Mouse (Mus musculus) thymus, adult 2 months (tissue): ENCODE results near the gene Fndc3b. TPM values are rescaled to one million over a fixed set of nuclear protein-coding genes. Genes with fewer than 3 reads are reported as not detected.

Experiments
- DNase-seq: peaks from one replicate; pipeline ENCODE4 v3.0.0; 2021
- H3K27ac ChIP-seq: fragments of 200-500 bp; 2 replicates; pipeline ENCODE4 v1.5.1; 2012; ENCODE audit warnings: low read length, control low read depth; ENCODE audit not compliant: control insufficient read depth, insufficient read depth
- H3K27me3 ChIP-seq: fragments of 200-500 bp; 2 replicates; pipeline ENCODE4 v1.6.1; 2012; ENCODE audit warnings: mild to moderate bottlenecking, low read length, moderate library complexity, mixed read lengths; ENCODE audit not compliant: control insufficient read depth, insufficient read depth
- H3K36me3 ChIP-seq: fragments of 200-500 bp; 2 replicates; pipeline ENCODE4 v1.6.1; 2012; ENCODE audit warnings: mild to moderate bottlenecking, low read length, moderate library complexity; ENCODE audit not compliant: control insufficient read depth, insufficient read depth
- H3K4me1 ChIP-seq: fragments of 200-500 bp; replicated peaks from 2 replicates; pipeline ENCODE4 v1.6.1; 2012; ENCODE audit warnings: low read length; ENCODE audit not compliant: control insufficient read depth, insufficient read depth
- H3K4me3 ChIP-seq: fragments of 200-500 bp; 2 replicates; pipeline ENCODE4 v1.5.1; 2012; ENCODE audit warnings: mild to moderate bottlenecking, low read length, control low read depth, moderate library complexity; ENCODE audit not compliant: control insufficient read depth, insufficient read depth
- CTCF ChIP-seq: fragments of 200-500 bp; IDR thresholded peaks from 2 replicates; pipeline ENCODE4 v1.5.1; 2012; ENCODE audit warnings: mild to moderate bottlenecking, control low read depth, low read length, moderate library complexity, borderline replicate concordance; ENCODE audit not compliant: control insufficient read depth, poor library complexity, insufficient read depth; ENCODE audit errors: extremely low read depth
- POLR2A ChIP-seq: fragments of 200-500 bp; IDR thresholded peaks from 2 replicates; pipeline ENCODE4 v1.6.1; 2012; ENCODE audit warnings: mild to moderate bottlenecking, low read length, control low read depth, moderate library complexity; ENCODE audit not compliant: control insufficient read depth, poor library complexity, insufficient read depth; ENCODE audit errors: extremely low read depth
- WGBS: fragments of 180-500 bp; shearing (Covaris S2); methylation state at CpG from one replicate; pipeline ENCODE4 v1.1.7; 2018; 5-methylcytosine and 5-hydroxymethylcytosine counted together
- polyA plus RNA-seq: library from polyadenylated mRNA; depleted of rRNA; stranded (reverse); fragments of >200 nt; gene quantifications from 2 replicates; pipeline ENCODE4 v1.2.3, GENCODE M21; 2012

The Fndc3b gene
- polyA plus RNA-seq, 1 experiment = 4.7 TPM

DNA sequence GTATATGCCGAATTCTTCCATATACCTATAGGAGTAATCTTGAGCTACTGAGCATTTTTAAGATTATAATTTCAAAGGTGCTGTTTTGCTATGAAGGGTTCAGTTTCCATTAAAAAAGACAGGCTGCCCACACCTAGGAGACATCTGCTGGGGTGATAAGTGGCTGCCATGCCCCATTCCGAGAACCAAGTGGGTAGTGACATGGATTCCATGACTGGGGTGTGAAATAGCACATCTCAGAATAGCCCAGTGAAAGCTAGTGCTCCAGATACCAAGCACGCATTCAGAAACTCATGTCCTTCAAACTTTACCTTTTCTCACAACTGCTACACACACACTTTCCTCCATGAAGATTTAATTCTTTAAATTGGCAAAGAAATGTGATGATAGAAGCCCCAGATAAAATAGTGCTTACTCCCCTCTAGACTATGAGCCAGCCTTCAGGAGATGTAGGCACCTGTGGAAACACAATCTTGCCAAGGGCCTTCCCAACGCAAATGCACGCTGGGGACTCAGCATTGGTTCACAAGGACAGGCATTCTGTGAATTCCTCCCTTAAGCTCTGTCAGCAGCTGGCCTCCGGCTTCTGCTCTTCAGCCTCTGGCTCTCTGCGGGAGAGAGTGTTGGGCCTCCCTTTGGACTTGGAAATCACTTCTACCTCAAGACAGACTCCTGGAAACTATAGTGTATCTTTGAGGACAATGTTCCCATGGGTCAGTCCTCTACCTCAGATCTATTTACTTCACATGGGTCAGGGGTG is 207.6 kb downstream of the Fndc3b start:
- H3K27me3 ChIP-seq = no peaks in the 10 kb centered on the region
- DNase-seq = no peak
- 96% methylated on average over 7 of the region's 7 CpGs for WGBS
- no peak overlapping the region for H3K4me3 ChIP-seq
- no peaks in the 10 kb centered on the region for H3K4me1 ChIP-seq
- TF ChIP-seq CTCF = no peak
- TF ChIP-seq POLR2A = no peak
- H3K36me3 ChIP-seq = no peaks in the 10 kb centered on the region
- no peak overlapping the region for H3K27ac ChIP-seq

GRCm38 (mm10) chr3:27495296-27496073 is 215.6 kb downstream of the Fndc3b start:
- H3K4me3 ChIP-seq = no peak overlapping the region
- 96% methylated on average over 14 of the region's 14 CpGs for WGBS
- no peaks in the 10 kb centered on the region for H3K36me3 ChIP-seq
- H3K4me1 ChIP-seq = no peaks in the 10 kb centered on the region; the same call in 1 of the 2 replicates
- no peak for DNase-seq
- TF ChIP-seq CTCF = no peak
- TF ChIP-seq POLR2A = no peak
- H3K27ac ChIP-seq = no peak overlapping the region
- H3K27me3 ChIP-seq = no peaks in the 10 kb centered on the region

DNA sequence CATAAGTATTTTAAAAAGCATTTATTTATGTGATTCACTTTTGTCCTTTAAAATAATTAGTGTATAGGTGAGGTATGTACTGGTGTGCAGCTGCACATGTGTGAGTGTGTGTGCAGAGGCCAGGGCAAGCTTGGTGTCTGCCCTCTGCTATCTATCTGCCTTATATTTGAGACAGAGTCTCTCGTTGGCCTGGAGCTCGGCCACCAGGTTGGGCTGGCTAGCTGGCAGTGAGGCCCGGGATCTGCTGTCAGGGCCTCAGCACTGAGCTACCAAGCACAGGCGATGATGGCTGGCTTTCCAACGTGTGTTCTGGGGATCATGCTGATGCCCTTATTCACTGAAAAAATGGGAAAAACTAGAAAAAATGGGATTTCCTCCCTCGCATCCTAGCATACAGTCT is 216.4 kb downstream of the Fndc3b start:
- H3K4me1 ChIP-seq = no peaks in the 10 kb centered on the region; the same call in 1 of the 2 replicates
- WGBS = 92% methylated on average over 6 of the region's 6 CpGs
- DNase-seq = no peak
- no peak overlapping the region for H3K4me3 ChIP-seq
- H3K27me3 ChIP-seq = no peaks in the 10 kb centered on the region
- TF ChIP-seq CTCF (no peak), POLR2A (no peak)
- no peaks in the 10 kb centered on the region for H3K36me3 ChIP-seq
- no peak overlapping the region for H3K27ac ChIP-seq

DNA sequence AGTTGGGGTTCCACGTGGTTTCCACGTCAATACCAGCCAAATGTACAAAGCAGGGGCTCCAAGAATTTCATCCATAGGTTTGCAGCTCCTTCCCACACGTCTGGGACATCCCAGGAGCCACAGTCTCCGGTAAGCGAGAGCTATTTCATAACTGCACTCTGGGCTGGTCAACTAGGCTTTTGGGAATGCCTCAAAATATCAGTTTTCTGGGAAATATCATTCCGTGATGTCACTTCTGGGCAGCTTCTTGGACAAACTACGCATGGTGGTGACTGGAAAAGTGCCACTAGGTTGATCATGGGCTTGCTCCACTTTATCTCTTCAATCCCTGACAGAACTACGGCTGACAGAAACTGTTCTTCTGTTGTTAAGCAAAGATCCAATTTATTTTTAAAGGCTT is 217.0 kb downstream of the Fndc3b start:
- TF ChIP-seq CTCF (no peak), POLR2A (no peak)

GRCm38 (mm10) chr3:27491821-27492220 is 219.3 kb downstream of the Fndc3b start:
- H3K27me3 ChIP-seq = no peaks in the 10 kb centered on the region
- no peak for DNase-seq

More for the DNA sequence above, 217.0 kb downstream of the Fndc3b start:
- no peak overlapping the region for H3K4me3 ChIP-seq
- H3K27ac ChIP-seq = no peak overlapping the region
- no peaks in the 10 kb centered on the region for H3K36me3 ChIP-seq
- H3K27me3 ChIP-seq = no peaks in the 10 kb centered on the region
- H3K4me1 ChIP-seq = no peaks in the 10 kb centered on the region; the same call in 1 of the 2 replicates
- 95% methylated on average over 8 of the region's 8 CpGs for WGBS
- DNase-seq = no peak

GRCm38 (mm10) chr3:27491367-27491766 is 219.7 kb downstream of the Fndc3b start:
- Histone ChIP-seq H3K4me1 (no peaks in the 10 kb centered on the region), H3K4me3 (no peak overlapping the region), H3K27me3 (no peaks in the 10 kb centered on the region), H3K27ac (no peak overlapping the region), H3K36me3 (no peaks in the 10 kb centered on the region)
- no peak for TF ChIP-seq POLR2A
- no peak for TF ChIP-seq CTCF
- no peak for DNase-seq
- WGBS = 98% methylated on average over 8 of the region's 8 CpGs

More at GRCm38 (mm10) chr3:27491821-27492220, 219.3 kb downstream of the Fndc3b start:
- Histone ChIP-seq H3K27ac (no peak overlapping the region), H3K4me3 (no peak overlapping the region), H3K4me1 (no peaks in the 10 kb centered on the region), H3K36me3 (no peaks in the 10 kb centered on the region)
- WGBS = 96% methylated on average over 6 of the region's 6 CpGs
- TF ChIP-seq CTCF (no peak), POLR2A (no peak)
